9 mouse cellular contexts compared by ENCODE assay signal in the genomic region with DNA sequence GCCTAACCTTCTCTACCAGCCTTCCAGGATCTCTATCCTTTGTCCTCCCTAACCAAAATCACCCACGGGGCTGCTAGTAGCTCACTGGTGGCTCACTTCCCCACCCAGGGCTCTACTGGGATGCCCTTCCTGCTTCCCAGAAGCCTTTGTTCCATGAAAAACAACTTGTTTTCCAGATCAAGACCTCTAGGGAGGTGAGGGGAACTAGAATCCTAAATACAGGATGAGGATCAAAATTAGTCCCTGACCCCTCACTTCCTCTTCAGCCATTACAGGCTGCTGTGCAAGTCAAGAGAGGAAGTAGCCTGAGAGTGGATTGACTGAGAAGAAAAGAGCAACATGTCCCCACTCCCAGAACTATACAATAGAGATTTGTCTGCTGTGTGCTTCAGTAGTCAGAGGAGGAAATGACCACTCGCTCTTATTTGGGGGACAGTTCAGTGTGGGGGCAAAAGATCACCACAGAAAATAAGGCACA.
DNase-seq lines count a peak whose midpoint lies in the region; ATAC-seq and TF ChIP-seq lines count a peak whose summit lies in the region.
"Had no signal": no experiment of that assay in that cellular context is flagged by ENCODE, and none has a peak within 500 bp of the region (broad histone marks: within the 10 kb centered on the region; RNA-seq: fewer than 3 reads in every experiment).

No protein-coding gene starts in this region.

- H3K36me3 ChIP-seq in lung, embryonic 15.5 days = no peaks in the 10 kb centered on the region
- no peaks in the 10 kb centered on the region for H3K36me3 ChIP-seq in intestine, postnatal 0 days (ENCODE audit: control insufficient read depth, insufficient read depth)
- no peaks in the 10 kb centered on the region for H3K36me3 ChIP-seq in forebrain, embryonic 14.5 days (ENCODE audit: control insufficient read depth, insufficient read depth, low read length)
- H3K36me3 ChIP-seq: embryonic facial prominence, embryonic 12.5 days had no signal

- no peaks in the 10 kb centered on the region for H3K9me3 ChIP-seq in lung, embryonic 15.5 days
- no peaks in the 10 kb centered on the region for H3K9me3 ChIP-seq in intestine, postnatal 0 days (ENCODE audit: control insufficient read depth)
- no peaks in the 10 kb centered on the region for H3K9me3 ChIP-seq in forebrain, embryonic 14.5 days (replicated peaks; ENCODE audit: control insufficient read depth, low read length)
- H3K9me3 ChIP-seq: embryonic facial prominence, embryonic 12.5 days had no signal

- peak overlapping the region; percentile 71 for H3K27ac ChIP-seq in lung, embryonic 15.5 days
- H3K27ac ChIP-seq in intestine, postnatal 0 days (ENCODE audit: low read depth, low read length) = 0 out of 2 replicates have a peak overlapping the region, but pooled peaks have one; percentile 50
- H3K27ac ChIP-seq in forebrain, embryonic 14.5 days (ENCODE audit: low read depth, low read length) = no peak overlapping the region
- H3K27ac ChIP-seq: embryonic facial prominence, embryonic 12.5 days had no signal

- ATAC-seq in lung, embryonic 15.5 days (ENCODE audit: borderline replicate concordance, extremely low read depth, low FRiP score, low TSS enrichment) = peak; percentile 59; the same call in 1 of the 2 replicates
- ATAC-seq in intestine, postnatal 0 days = 0 out of 2 replicates have a peak, but pooled peaks have one; percentile 19
- no peak for ATAC-seq in forebrain, embryonic 14.5 days

- TF ChIP-seq CTCF in intestine, postnatal 0 days (IDR thresholded peaks at IDR 0.05; ENCODE audit: low read depth) = no peak

- no peaks in the 10 kb centered on the region for H3K27me3 ChIP-seq in lung, embryonic 15.5 days
- H3K27me3 ChIP-seq in intestine, postnatal 0 days (replicated peaks; ENCODE audit: control insufficient read depth, insufficient read depth, low read length) = no peaks in the 10 kb centered on the region
- no peaks in the 10 kb centered on the region for H3K27me3 ChIP-seq in forebrain, embryonic 14.5 days (replicated peaks; ENCODE audit: control insufficient read depth, insufficient read depth, low read length)
- H3K27me3 ChIP-seq: embryonic facial prominence, embryonic 12.5 days had no signal

- no peak overlapping the region for H3K9ac ChIP-seq in lung, embryonic 15.5 days
- no peak overlapping the region for H3K9ac ChIP-seq in intestine, postnatal 0 days (ENCODE audit: low read depth, low read length)
- H3K9ac ChIP-seq in forebrain, embryonic 14.5 days (ENCODE audit: low read length) = no peak overlapping the region
- H3K9ac ChIP-seq: embryonic facial prominence, embryonic 12.5 days had no signal

- WGBS in lung, embryonic 15.5 days = 49% methylated on average over 2 of the region's 2 CpGs
- 57% methylated on average over 2 of the region's 2 CpGs for WGBS in intestine, postnatal 0 days
- 60% methylated on average over 2 of the region's 2 CpGs for WGBS in forebrain, embryonic 14.5 days

- H3K4me2 ChIP-seq in lung, embryonic 15.5 days = no peak overlapping the region
- H3K4me2 ChIP-seq in intestine, postnatal 0 days (replicated peaks; ENCODE audit: low read depth) = no peak overlapping the region
- no peak overlapping the region for H3K4me2 ChIP-seq in forebrain, embryonic 14.5 days (ENCODE audit: low read length)
- H3K4me2 ChIP-seq: embryonic facial prominence, embryonic 12.5 days had no signal

- DNase-seq in gastrocnemius, adult 18-20 months (ENCODE audit: low spot score) = peak; percentile 6
- no peak for DNase-seq in gastrocnemius, postnatal 4 days (ENCODE audit: low spot score in 2 of 2)
- no peak for DNase-seq in lung, adult 18-20 months
- DNase-seq in skeletal muscle tissue, adult 2 months (ENCODE audit: low read depth, low spot score) = peak; percentile 42
- no peak for DNase-seq in layer of hippocampus, adult 9-10 months (ENCODE audit: low spot score)
- no peak for DNase-seq in forebrain, embryonic 14.5 days (ENCODE audit: low spot score)

- H3K4me3 ChIP-seq in lung, embryonic 15.5 days = no peak overlapping the region
- H3K4me3 ChIP-seq in intestine, postnatal 0 days (ENCODE audit: low read depth, low read length) = no peak overlapping the region
- H3K4me3 ChIP-seq in forebrain, embryonic 14.5 days (ENCODE audit: low read depth, low read length) = no peak overlapping the region
- H3K4me3 ChIP-seq: embryonic facial prominence, embryonic 12.5 days had no signal

- 0 out of 2 replicates have a peak, but pooled peaks cover 5% of the 10 kb centered on the region for H3K4me1 ChIP-seq in lung, embryonic 15.5 days
- 0 out of 2 replicates have a peak, but pooled peaks cover 8% of the 10 kb centered on the region for H3K4me1 ChIP-seq in intestine, postnatal 0 days (replicated peaks; ENCODE audit: control insufficient read depth, insufficient read depth, low read length)
- H3K4me1 ChIP-seq in forebrain, embryonic 14.5 days (ENCODE audit: control insufficient read depth, insufficient read depth, low read length) = no peaks in the 10 kb centered on the region
- H3K4me1 ChIP-seq: embryonic facial prominence, embryonic 12.5 days had no signal

Comparison
In these comparisons a context has a peak if more than half of its experiments do, and no peak if none do; other contexts are left out.
1. DNase-seq: peak in gastrocnemius, adult 18-20 months (single experiment) and skeletal muscle tissue, adult 2 months (single experiment); none in gastrocnemius, postnatal 4 days (0 of 2), lung, adult 18-20 months (0 of 2), layer of hippocampus, adult 9-10 months (single experiment) and forebrain, embryonic 14.5 days (single experiment).